Mouse (Mus musculus) large intestine, adult 2 months (tissue): ENCODE results near the gene Ppib. TPM values are rescaled to one million over a fixed set of nuclear protein-coding genes. Genes with fewer than 3 reads are reported as not detected.

Experiments
- DNase-seq: peaks from one replicate; pipeline ENCODE4 v3.0.0-alpha.2; 2012; ENCODE audit warnings: low read depth, low spot score
- WGBS: fragments of 180-500 bp; shearing (Covaris S2); methylation state at CpG from one replicate; pipeline ENCODE4 v1.1.7; 2018; 5-methylcytosine and 5-hydroxymethylcytosine counted together
- polyA plus RNA-seq: library from polyadenylated mRNA; depleted of rRNA; stranded (reverse); fragments of >200 nt; gene quantifications from 2 replicates; pipeline ENCODE4 v1.2.3, GENCODE M21; 2012; rRNA removed

Gene Ppib
- polyA plus RNA-seq: 272 and 287 TPM in 2 replicates

GRCm38 (mm10) chr9:66059583-66060307 is at the start of gene Ppib:
Gene Ppib (plus strand): TSS chr9:66060222.
- WGBS: 2% methylated on average over 51 of the region's 51 CpGs
- DNase-seq: peak; percentile 83

DNA sequence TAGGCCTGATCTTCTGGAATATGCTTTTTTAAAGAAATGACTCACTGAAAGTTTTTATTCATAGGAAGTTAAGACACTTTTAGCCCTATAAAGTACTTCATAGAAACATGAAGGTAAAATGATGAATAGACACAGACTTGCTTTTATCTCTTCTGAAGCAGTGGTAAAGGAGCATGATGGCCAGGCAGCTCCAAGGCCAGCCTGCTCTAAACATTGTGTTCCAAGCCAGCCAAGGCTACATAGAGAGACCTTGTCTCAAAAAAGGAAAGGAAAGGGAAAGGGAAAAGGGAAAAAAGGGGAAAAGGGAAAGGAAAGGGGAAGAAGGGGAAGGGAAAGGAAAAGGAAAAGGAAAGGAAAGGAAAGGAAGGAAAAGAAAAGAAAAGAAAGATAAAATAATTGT is 39.4 kb upstream of the Ppib start:
- no peak for DNase-seq

- no peak for DNase-seq
- 92% methylated on average over 4 of the region's 4 CpGs for WGBS
Measured at GRCm38 (mm10) chr9:66038082-66038481, 21.9 kb upstream of the Ppib start.

DNA sequence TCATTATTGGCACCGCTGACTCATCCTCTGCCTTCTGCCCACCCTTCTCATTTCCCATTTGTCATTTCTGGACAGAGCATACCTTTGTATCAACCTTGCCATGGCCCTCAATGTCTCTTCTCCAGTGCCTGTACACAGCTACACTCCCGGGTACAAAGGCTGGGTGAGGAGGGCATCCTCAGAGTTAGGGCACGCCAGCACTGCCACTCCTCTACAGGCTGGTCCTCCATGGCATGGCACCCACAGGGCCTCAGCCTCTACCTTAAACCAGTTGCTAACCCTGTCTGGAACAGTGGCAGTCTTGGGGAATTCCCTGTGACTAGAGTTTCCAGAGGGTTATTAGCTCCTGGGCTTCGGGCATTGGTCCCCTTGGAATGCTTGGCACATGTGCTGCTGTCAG is 21.4 kb upstream of the Ppib start:
- WGBS: 90% methylated on average over 4 of the region's 4 CpGs
- DNase-seq: no peak

- 89% methylated on average over 4 of the region's 4 CpGs for WGBS
- no peak for DNase-seq
Measured at GRCm38 (mm10) chr9:66039290-66039689, 20.7 kb upstream of the Ppib start.

DNA sequence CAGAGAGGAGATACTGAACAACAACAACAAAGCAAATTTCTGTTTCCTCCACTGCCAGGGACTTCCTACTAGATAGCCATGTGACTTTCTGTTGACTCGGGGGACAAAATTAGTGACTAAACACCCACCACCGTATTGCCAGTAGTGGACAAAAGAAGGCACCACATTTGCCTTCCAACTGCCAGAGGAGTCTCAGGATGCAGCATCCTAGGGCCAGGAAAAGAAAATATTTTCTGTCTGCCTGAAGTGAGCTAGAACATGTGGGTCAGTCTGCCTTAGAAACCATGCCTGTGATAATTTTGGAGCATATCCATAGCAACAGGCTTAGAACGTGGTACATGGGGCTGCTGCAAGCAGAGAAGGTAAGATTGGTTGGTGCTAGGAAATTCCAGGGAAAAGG is 19.2 kb upstream of the Ppib start:
- no peak for DNase-seq
- WGBS: 90% methylated on average over 3 of the region's 3 CpGs

GRCm38 (mm10) chr9:66042331-66042730 is 17.7 kb upstream of the Ppib start:
- 82% methylated on average over 4 of the region's 4 CpGs for WGBS
- DNase-seq: no peak

- 97% methylated on average over 3 of the region's 3 CpGs for WGBS
- no peak for DNase-seq
Measured at GRCm38 (mm10) chr9:66043241-66043640, 16.8 kb upstream of the Ppib start.

- WGBS: 77% methylated on average over 6 of the region's 6 CpGs
- no peak for DNase-seq
Measured at GRCm38 (mm10) chr9:66049931-66050601, 10.0 kb upstream of the Ppib start.

DNA sequence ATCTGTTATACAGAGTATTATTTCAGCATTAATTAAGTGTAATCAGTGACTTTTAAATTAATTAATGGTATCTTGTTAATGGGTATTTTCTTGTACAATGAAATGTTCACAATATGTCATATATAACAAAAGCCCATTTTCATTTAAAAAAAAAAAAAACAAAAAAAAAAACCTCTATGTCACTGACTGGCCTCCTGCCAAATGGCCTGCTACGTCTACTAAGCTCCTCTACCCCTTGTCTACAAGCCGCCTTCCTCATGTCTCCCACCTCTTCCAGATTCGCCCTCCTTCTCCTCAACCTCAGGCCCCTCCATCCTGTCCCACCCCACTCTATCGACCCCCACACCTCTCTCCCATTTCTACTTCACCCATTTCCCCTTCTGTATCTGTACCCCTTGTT is 8.5 kb upstream of the Ppib start:
- 76% methylated on average over 4 of the region's 4 CpGs for WGBS
- no peak for DNase-seq

DNA sequence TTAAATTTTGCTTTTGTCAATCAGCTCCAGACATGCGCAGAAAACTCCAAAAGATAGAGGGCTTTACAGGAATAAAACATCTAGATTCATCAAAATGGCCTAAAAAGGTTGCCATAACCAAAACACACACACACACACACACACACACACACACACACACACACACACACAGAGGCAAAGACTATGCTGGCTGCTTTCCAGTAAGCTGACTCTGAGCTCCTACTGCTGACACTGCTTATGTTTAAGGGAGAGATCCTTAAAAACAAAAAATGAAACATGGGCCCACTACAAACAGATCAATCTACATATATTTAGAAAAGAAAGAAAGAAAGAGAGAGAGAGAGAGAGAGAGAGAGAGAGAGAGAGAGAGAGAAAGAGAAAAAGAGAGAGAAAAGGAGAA is 7.3 kb upstream of the Ppib start:
- WGBS: 100% methylated on average over 1 of the region's 1 CpGs
- no peak for DNase-seq

GRCm38 (mm10) chr9:66053620-66054019 is 6.4 kb upstream of the Ppib start:
- DNase-seq: no peak
- WGBS: 54% methylated on average over 1 of the region's 1 CpGs

DNA sequence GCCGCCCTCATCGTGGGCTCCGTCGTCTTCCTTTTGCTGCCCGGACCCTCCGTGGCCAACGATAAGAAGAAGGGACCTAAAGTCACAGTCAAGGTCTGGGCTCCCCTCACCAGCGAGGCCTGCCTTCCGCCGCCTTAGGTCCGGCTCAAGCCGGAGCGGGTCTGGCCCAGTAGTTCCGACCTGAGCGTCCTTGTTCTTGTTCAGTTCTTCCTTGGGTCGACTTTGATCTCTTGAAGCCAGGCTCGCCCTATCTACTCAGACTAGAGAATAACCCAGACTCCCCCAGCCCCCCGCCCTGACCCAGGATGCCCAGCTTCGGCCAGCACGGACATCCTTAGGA is 256 bp downstream of the Ppib start:
- WGBS: under 1% methylated on average over 20 of the region's 20 CpGs
- no peak for DNase-seq

DNA sequence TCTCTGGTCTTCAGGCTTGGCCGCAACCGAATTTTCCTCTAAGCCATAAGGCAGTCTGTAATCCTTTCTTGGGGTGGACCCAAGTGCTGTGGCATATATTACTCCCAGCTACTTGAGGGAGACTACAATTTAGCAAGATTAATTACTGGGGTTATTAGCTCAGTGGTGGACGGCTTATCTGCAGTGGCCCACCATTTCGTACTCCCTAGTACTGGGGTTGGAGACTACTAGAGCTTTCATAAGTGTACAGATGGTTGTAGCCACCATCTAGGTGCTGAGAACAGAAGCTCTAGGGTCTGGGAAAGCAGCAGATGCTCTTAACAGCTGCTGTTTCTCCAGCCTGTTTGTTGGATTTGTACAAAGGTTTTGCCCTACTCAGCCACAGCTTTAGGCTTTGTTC is 964 bp downstream of the Ppib start:
- WGBS: 14% methylated on average over 4 of the region's 4 CpGs
- DNase-seq: no peak

DNA sequence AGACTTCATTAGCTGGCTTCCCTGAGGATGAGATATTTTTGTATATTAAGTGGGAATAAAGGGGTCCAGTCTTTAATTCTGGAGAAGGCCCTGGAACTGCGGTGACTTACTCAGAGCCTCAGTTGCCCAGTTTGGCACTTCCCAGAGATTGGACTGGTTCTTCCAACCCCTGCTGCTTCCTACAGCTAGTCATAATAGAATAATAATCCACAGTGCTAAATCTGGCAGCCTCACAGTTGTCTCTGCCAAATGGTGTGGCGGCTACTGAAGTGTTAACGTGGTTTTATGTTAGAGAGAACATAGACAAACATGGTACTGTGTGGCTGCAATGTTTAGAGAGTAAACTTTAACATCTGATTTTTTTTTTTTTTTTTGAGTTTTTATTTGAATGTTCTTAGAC is 1.6 kb downstream of the Ppib start:
- DNase-seq: no peak
- 63% methylated on average over 3 of the region's 3 CpGs for WGBS

- DNase-seq: no peak
- WGBS: 89% methylated on average over 3 of the region's 3 CpGs
Measured at GRCm38 (mm10) chr9:66063446-66063845, 3.4 kb downstream of the Ppib start.

DNA sequence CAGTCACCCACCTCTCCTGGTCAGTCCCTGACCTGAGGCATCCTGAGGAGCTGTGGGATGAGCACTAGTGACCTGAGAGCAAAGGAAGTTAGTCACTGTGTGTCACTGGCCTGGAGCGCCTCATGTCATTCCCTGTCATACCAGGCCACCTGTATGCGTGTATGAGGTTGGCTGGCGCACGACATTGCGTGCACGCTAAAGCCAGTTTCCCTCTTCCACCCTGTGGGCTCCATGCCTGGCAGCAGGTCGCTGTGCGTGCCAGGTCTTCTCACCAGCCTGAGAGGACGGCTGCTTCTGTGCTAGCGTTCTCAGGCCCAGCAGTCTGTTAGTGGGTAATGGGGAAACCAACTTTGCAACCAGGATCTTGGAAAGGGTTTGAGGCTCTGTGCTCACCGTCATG is 4.3 kb downstream of the Ppib start:
- no peak for DNase-seq
- 96% methylated on average over 11 of the region's 11 CpGs for WGBS

DNA sequence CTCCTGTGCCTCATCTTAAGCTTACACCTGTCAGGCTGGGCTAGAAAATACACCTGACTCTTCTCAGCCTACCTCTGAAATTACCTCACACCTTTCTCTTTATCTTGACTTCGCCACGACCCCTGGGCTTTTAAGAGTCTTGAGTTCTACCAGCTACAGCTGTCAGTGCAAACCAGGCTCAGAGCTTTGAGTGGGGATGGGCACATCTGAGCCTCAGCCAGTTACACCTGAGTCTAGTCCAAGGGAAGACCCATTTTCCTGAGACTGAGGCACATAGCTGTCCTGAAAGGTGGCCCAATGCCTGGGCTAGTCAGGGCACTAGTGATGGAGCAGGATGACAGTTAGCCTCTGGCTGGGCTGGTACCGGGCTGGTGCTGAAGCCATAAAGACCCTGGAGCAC is 6.8 kb downstream of the Ppib start:
- 86% methylated on average over 3 of the region's 3 CpGs for WGBS
- DNase-seq: no peak

DNA sequence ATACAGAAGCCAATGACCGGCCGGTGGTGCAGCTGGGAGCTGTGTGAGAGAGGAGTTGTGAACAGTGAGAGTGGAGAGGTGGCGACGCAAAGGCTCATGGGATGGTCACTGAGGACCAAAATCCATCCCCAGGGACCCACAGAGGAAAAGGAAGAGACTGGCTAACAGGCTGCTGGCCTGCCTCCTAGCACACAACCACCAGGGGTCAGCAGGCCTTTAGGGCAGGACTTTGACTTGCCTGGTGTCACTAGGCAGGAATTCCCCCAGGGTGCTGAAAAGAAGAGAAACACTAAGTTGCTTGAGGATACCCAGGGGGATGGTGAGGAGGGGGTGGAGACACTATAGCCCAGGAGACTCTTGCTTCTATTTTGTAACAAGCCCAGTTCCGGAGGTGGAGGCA is 7.5 kb downstream of the Ppib start:
- WGBS: 71% methylated on average over 5 of the region's 5 CpGs
- DNase-seq: no peak

DNA sequence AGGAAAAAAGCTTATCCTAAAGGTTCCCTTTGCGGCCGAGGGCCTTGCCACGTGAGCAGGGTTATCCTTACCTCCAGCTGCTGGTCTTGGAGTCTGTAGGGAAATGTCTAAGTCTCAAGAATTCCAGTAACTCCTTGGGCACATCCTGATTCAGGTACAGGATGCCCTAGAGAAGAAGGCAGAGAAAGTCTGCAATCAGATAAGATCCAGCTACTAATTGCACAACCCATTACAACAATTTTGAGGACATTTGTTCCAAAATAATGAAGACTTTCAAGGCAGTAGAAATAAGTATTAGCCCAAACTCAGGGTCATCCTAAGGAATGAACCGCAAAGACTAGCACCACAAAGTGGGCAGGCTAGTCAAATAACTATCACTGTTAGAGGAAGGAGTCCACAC is 8.0 kb downstream of the Ppib start:
- DNase-seq: no peak
- WGBS: 91% methylated on average over 4 of the region's 4 CpGs

GRCm38 (mm10) chr9:66068971-66069391 is 9.0 kb downstream of the Ppib start:
- no peak for DNase-seq
- WGBS: 1% methylated on average over 30 of the region's 30 CpGs

DNA sequence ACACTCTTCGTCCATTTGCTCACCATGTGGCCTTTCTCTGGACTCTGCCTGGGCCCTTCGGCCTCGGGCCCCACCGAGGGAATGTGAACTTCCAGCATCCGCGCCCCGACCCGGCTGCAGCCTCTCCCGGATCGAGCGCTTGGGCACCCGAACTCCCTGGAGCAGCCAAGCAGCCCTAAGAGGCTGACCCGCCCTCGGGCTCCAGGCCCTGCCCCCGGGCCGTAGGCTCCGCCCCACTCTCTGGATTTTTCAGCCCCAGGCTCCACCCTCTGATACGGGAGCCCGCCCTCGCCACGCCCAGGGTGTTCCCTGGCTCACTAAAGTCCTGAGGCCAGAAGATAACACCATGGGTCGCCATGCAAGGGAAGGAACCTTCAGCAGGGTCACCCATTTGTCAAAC is 9.6 kb downstream of the Ppib start, which contains the start of gene Snx22:
Gene Snx22 (minus strand): TSS at position 137 of the 400 bp plus-strand sequence.
- WGBS: under 1% methylated on average over 22 of the region's 22 CpGs
- DNase-seq: peak; percentile 73
